Mouse (Mus musculus): Measurements from ENCODE around the gene Gm4763. TPM values are rescaled to one million over a fixed set of nuclear protein-coding genes. Genes with fewer than 3 reads are reported as not detected.

The Gm4763 gene
- total RNA-seq (2023), result not detected

DNA sequence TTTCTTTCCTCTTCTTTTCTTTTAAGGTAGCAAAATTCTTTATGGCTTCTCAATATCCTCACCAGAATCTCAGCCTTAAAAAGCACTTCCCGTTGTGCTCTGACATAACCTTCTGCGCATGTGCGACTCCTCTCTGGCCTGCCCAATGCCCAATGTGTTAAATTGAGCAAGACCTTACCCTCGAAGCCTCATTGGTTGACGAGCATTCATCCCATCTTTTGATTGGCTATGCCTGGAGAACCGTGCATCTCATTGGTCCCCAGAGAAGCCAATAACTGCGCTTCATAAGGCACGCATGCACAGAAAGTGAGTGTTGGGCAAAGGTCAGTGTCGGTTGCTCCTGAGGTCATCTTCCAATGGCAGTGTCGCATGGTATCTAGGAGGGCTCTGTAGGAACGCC is at the start of gene Gm4763:
Gm4763 (minus strand) TSS at position 101 of the 400 bp plus-strand sequence.

GRCm38 (mm10) chr7:24760211-24760610 is 33.5 kb upstream of the Gm4763 start, which contains the start of gene Cd177:
TSS of gene Cd177 (minus strand) at chr7:24760311.

DNA sequence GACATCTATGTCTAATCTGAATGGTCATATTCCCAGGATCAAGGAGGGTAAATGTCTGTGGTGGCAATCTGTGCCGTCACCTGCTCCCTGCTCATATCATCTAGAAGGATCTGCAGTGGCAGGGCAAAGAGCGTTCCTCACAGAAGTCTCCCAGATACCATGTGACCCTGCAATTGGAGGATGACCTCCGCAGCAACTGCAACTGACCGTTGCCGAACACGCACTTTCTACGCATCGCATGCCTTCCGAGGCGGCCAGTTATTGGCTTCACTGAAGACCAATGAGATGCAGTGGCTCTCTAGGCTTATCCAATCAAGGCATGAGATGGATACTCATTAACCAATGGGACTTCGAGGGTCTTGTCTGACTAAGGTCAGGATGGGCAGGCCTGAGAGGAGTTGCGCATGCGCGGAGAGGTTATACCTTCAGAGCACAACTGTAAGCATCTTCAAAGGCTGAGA is 17.8 kb downstream of the Gm4763 start, which contains the start of gene BC049730:
BC049730 (plus strand) TSS at position 411 of the 461 bp plus-strand sequence.

GRCm38 (mm10) chr7:24676575-24676974 is 50.1 kb downstream of the Gm4763 start, which contains the start of gene Tex101:
TSS of gene Tex101 (minus strand) at chr7:24676675.

Other genes with a start within 250 kb of the Gm4763 start
- gene Cadm4, start 244.9 kb downstream of the Gm4763 start, total RNA-seq (2023), result 0.44 TPM
- 1.4 TPM for gene Zfp428, start 219.9 kb downstream of the Gm4763 start, total RNA-seq (2023)
- gene AC161166.1, start 214.5 kb downstream of the Gm4763 start, total RNA-seq (2023), result not detected
- 12.2 TPM for gene Irgq, start 196.2 kb downstream of the Gm4763 start, total RNA-seq (2023)
- gene Pinlyp, start 180.8 kb downstream of the Gm4763 start, total RNA-seq (2023), result not detected
- 53.1 TPM for gene Xrcc1, start 180.6 kb downstream of the Gm4763 start, total RNA-seq (2023)
- 6.9 TPM for gene Ethe1, start 139.4 kb downstream of the Gm4763 start, total RNA-seq (2023)
- not detected for gene Zfp575, start 139.3 kb downstream of the Gm4763 start, total RNA-seq (2023)
- gene Phldb3, start 116.1 kb downstream of the Gm4763 start, total RNA-seq (2023), result 8.3 TPM
- gene Lypd3, start 90.4 kb downstream of the Gm4763 start, total RNA-seq (2023), result 0.35 TPM
- not detected for gene Tex101, start 50.2 kb downstream of the Gm4763 start, total RNA-seq (2023)
- not detected for gene BC049730, start 17.7 kb downstream of the Gm4763 start, total RNA-seq (2023)
- 1.5 TPM for gene Cd177, start 33.4 kb upstream of the Gm4763 start, total RNA-seq (2023)
- not detected for gene Ceacam10, start 50.3 kb upstream of the Gm4763 start, total RNA-seq (2023)
- gene Gm9844, start 135.3 kb upstream of the Gm4763 start, total RNA-seq (2023), result 7.4 TPM
- gene Lypd4, start 143.0 kb upstream of the Gm4763 start, total RNA-seq (2023), result not detected
- not detected for gene Dmrtc2, start 143.1 kb upstream of the Gm4763 start, total RNA-seq (2023)
- 3,104 TPM for gene Rps19, start 157.5 kb upstream of the Gm4763 start, total RNA-seq (2023)
- 52.2 TPM for gene Cd79a, start 170.5 kb upstream of the Gm4763 start, total RNA-seq (2023)
- gene Arhgef1, start 176.0 kb upstream of the Gm4763 start, total RNA-seq (2023), result 1,864 TPM
- not detected for gene Gm4881, start 217.6 kb upstream of the Gm4763 start, total RNA-seq (2023)
- gene Rabac1, start 245.8 kb upstream of the Gm4763 start, total RNA-seq (2023), result 302 TPM

Measured in CD4-positive naive resting alpha-beta T cell, adult 57 days (primary cell).